Mouse (Mus musculus): Measurements from ENCODE around the gene Stx18. TPM values are rescaled to one million over a fixed set of nuclear protein-coding genes. Genes with fewer than 3 reads are reported as not detected.

Gene Stx18
- total RNA-seq, 2 experiments from 2014 or later: 38.3 to 39.7 TPM

DNA sequence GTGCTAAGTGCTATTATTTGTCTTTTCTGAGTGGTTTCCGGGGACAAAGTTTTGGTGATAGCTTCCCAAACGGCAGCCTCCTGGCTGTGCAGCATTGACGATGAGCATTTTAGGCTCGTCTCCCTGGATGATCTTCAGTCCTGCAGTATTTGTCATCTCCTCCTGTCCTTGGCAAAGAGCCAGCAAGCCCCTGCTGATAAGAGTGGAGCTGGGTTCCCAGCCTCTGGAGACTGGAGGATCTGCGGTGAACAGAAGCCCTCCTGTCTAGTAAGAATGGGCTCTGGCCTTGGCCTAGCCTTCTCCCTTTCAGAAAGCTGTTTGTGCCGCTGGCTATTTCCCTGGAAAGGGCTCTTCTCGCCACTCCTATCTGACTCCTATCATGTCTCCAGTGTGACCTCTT is 83.2 kb downstream of the Stx18 start:
- no peak for DNase-seq (ENCODE audit: extremely low spot score in 1 of 2, low spot score in 1 of 2)

DNA sequence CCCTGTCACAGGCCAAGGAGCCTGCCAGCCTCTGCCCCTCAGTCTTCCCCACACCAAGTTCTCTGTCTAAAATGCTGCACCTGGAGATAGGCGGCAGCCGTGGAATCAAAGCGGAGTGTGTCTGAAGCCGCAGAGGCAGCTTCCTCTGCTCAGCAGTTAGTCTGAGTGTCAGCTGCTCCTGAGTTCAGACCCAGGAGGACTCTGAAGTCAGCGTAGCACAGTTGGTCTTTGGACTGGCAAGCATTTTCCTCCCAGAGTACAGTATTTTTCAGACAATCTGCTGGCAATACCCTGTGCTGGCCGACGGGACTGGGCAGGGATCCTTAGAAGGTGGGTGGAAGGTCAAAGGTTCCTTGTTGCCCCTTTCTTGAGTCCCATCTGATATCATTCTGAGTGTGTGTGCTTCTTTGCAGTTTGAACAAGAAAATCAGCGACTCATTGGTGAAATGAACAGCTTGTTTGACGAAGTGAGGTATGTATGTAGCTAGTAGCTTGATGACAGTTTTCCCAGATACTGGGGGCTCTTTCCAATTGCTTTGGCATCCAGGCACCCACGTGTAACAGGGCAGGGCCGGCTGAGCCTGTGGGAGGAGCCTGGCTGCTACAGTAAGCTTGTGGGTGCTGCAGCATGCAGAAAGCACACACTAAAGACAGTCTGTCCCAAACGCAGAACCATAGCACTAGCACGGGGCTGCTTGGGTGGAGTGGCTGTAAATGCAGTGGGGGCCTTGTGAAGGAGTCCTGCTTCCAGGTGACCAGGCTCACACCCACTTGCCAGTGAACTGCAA is 88.2 kb downstream of the Stx18 start:
- no peak for DNase-seq (ENCODE audit: extremely low spot score in 1 of 2, low spot score in 1 of 2)

DNA sequence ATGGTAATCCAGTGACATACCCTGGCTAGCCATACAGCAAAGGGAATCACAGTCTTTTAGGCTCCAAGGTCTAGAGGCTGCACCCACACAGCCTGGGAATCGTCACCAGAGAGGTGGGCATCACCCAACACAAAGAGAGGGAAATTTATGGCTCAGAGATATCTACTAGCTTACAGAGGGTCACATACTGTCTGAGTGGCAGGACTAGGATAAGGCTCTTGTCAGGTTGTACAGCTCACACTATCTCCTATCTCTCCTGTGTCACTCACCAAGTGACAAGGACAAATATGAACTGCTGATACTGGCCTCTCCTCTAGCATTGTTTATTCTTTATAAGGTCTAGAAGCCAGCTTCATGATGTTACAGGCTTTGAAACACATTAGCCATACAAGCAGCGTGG is 90.8 kb downstream of the Stx18 start:
- DNase-seq (ENCODE audit: extremely low spot score in 1 of 2, low spot score in 1 of 2): no peak

DNA sequence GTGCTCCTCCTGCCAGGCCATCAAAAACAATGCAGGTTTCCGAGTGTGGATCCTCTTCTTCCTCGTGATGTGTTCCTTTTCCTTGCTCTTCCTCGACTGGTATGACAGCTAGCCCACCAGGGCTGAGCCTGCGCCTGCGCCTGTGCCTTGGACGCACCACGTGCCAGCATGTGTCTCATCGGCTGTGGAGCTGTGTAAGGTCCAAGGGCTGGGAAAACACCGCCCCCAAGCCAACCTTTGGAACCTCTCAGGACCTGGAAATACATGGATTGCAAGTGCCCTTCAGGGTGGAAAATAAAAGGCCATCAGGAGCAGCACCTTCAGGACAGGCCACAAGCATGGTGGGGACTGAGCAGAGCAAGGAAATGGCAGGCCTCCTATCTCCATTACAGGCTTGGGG is 97.7 kb downstream of the Stx18 start:
- DNase-seq (ENCODE audit: extremely low spot score in 1 of 2, low spot score in 1 of 2): no peak

DNA sequence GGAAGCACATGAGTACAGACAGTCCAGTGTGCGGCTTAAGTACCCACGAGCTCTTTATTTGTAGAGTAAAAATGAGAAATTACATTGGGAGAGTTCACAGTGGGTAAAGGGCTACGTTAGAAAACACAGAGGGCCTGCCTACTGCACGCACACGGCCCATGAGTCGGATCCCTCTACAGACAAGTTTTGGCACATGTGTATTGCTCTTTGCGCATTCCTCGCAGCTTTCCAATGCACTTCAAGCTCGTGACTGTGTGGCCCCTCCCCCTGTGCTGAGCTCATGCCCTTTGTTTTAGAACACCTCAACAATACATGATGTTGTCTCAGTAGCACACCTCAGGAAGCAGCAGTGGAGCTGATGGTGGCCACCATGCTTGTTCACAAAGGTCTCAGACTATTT is 98.6 kb downstream of the Stx18 start:
- DNase-seq (ENCODE audit: extremely low spot score in 1 of 2, low spot score in 1 of 2): no peak

DNA sequence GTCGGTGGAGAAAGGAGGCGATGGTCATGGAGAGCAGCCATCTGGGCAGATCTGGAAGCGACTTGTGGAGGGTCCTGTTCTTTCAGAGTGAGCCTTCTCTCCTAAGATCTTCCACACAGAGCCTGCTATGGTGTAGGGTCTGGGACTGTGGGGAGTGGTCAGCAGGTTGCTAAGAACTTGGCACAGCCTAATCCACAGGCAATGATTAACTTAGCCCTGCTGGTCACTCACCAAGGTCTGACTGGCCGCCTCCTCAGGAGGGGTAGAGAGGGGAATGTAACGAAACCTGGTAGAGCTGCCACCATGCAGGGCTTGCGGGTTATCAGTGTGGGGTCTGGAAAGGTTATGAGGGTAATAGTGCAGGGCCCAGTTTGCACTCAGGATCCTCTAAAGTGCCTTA is 102.4 kb downstream of the Stx18 start:
- no peak for DNase-seq (ENCODE audit: extremely low spot score in 1 of 2, low spot score in 1 of 2)

DNA sequence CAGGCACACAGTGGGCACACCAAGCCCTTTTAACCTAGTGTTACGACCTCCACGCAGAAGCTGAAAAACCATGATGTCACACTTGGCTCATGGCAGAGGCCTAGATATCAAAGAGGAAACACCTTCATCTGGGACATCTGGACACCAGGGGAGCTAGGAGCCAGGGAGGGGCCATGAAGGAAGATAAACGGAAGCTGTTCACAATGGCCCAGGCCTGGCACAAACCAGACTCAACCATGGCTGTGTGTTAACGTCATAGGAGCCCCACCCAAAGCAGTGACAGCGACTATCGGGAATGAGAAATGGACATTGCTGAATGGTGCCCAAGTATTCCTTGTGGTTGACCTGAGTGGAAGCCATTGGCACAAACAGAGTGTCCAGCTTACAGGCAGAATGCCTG is 108.0 kb downstream of the Stx18 start:
- DNase-seq (ENCODE audit: extremely low spot score in 1 of 2, low spot score in 1 of 2): no peak

DNA sequence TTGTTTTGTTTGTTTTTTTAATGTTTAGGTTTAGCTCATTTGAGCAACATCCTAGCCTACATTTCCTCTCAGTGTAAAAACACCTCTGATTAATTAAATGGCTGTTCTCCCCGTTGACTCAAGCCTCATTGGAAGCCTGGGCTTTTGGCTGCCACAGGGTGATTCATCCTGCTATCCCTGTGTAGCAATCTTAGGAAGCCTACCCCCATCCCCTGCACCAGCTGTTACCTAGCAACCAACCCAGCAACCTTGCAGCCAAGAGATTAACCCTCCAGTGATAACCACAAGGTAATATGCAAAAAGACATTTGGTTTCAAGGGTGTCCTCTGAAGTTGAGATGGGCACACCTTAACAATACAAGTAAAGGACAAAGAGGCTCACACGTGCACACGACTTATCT is 112.7 kb downstream of the Stx18 start:
- DNase-seq (ENCODE audit: extremely low spot score in 1 of 2, low spot score in 1 of 2): no peak

DNA sequence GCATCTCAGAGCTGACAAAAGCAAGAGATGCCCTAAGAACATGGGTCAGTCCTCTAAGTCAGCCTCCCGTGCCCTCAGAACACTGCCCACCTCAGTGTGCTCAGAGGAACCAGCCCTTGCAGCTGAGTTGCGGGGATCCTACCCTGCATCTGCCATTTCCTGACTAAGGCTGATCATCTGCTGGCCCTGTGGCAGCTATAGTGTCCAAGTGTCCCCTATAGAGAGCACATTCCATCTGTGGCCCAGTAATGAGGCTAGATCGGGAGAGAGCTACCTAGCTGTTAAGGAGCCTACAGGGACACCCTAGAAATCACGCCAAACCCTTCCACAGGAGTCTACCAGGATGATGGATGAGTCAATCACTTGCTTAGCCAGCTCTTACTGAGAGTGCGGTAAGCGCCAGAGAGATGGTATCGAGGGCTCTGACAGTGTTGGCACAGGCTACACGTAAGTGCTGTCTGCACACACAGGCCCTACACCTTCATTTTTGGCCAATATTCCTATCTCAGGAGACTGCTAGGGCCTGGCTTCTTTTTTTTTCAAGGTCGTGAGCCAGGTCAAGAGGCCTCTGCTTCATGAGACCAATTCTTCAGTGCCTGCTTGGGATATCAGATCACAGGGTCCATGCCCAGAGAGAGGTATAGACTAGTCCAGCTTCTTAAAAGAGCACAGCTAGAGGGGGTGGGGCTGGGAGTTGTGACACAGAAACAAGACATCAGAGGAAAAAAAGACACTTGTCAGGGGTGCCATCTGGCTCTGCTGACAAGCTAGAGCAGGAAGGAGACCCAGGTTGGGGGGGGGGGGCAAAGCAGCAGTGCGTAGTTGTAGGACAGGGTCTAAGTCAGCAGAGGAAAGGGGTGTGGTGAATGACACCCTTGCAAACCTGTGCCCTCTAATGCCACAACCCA is 113.9 kb downstream of the Stx18 start:
- DNase-seq (ENCODE audit: extremely low spot score in 1 of 2, low spot score in 1 of 2): no peak

DNA sequence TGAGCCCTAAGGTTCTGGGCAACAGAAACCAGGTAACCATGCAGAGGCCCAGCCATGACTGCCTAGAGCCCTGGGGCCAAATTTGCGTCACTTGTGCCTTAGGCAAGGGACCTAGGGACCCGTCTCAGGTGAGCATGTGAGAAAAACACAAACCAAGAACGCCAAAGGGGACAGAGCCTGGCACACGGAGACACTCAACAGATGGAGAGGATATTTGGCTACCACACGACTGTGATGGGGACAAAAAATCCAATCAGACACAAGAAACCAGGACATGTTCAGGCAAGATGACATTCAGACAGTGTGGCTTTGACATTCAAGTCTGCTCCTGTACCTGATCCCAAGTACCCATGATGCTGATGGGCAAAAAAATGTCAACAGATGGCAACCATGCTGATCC is 115.1 kb downstream of the Stx18 start:
- DNase-seq (ENCODE audit: extremely low spot score in 1 of 2, low spot score in 1 of 2): no peak

DNA sequence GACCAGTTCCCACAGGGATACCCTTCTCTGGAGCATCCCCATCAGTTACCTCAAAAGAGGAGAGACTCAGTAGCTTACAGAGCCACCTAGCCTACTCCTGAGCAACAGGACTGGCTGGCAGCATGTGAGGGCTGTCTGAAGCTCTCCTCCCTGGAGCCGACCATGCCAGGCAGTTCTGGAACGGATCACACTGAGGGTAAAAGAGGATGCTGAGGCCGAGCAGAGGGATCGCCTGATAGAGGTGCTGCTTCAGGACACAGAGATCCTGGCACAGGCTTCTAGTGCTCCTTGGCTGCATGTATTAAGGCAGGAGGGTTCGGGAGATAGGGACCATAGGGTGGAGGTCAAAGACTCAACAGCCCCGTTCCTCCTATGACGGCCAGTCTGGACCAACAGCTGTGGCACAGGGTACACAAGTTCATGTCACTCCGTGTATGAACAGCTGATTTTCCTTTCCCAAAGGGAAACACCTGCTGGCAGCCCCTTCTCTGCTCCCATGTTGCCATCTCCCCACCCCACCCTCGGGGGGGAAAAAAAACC is 119.0 kb downstream of the Stx18 start:
- no peak for DNase-seq (ENCODE audit: extremely low spot score in 1 of 2, low spot score in 1 of 2)

DNA sequence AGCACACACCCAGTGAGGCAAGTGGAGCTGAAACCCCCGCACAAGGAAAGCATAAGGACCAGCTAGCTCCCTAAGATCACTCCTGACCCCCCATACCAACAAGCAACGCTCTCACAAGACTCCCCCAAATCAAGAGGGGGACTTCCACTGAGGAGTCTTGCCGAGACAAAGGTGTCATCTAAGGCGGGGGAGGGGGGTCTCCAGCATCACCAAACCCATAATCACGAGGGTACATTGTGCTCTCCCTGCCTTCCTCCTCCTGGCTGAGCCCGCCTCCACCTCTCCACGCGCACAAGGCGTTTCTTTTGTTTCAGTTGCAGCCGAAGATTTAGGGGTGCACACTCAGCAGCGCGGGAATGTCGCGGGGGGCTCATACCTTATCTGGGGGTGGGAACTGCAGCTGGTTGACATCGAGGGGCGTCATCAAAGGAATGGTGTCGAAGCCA is 120.0 kb downstream of the Stx18 start:
- no peak for DNase-seq (ENCODE audit: extremely low spot score in 1 of 2, low spot score in 1 of 2)

DNA sequence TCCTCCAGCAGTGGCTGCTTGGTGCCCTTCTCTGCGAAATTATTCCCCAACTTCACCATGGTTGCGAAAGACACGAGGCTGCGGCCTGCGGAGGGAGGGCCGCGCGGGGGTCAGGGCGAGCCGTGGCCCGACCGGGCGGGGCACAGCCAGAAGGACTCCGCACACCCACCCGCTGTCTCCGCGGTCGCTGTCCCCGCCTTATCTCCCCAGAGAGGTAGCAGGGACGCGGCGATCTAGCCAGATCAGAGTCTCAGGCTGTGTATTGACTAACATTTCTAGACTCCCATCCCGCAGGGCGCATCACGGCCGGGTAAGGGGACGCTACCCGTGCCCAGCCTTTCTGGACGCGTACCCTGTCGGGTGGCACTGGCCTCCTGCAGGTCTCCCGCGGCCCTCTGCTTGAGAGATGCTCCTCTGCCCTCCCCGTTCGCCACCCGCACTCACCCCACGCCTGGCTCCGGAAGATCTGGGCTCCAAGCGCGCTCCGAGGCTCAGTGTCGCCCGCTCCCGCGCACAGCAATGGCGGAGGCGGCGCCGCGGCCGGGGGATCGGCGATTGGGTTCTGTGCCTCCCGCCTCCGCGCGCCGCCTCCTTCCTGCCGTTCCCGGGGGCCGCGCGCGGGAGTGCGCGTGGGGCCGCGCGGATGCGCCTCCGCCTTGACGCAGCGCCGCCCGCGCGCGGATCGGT is 120.5 kb downstream of the Stx18 start:
- DNase-seq (ENCODE audit: extremely low spot score in 1 of 2, low spot score in 1 of 2): peak; percentile 69 to 73

DNA sequence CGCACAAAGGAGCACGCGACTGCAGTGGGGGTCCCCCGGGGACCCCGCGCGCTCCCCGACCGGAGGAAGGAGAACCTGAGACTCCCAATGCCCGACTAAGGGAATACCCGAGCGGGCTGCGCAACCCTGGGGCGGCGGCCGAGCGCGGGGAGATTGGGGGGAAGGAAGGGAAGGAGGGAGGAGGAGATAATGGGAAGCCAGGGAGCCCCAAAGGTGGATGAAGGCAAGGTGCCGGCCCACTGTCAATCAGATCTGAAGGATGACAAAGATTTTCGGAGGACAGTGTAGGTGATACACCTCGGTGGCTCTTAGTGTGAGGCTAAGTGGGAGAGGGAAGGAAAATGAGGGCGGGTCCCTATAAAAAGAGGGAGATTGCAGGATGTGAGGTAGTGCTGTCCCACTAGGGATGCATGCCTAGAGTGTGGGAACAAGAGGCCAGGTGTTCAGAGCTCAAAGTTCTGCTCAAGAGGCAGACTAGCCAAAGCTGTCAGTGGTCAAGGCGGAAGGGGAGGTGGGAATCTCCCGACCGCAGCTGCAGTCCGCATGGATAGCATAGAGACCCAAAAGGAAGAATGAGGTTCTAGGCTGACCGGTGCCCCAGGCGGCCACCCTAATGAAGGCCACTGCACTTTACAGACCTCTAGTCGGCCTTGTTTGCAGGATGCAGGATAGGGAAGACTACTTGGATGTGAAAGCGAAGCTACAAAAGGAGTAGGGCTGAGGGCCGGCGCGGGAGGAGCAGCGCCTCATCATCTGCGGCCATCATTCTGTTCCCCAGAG is 121.3 kb downstream of the Stx18 start, which contains the start of gene Nsg1:
Gene Nsg1, minus strand, starts transcription at position 274 of the 780 bp plus-strand sequence.
- no peak for DNase-seq (ENCODE audit: extremely low spot score in 1 of 2, low spot score in 1 of 2)

DNA sequence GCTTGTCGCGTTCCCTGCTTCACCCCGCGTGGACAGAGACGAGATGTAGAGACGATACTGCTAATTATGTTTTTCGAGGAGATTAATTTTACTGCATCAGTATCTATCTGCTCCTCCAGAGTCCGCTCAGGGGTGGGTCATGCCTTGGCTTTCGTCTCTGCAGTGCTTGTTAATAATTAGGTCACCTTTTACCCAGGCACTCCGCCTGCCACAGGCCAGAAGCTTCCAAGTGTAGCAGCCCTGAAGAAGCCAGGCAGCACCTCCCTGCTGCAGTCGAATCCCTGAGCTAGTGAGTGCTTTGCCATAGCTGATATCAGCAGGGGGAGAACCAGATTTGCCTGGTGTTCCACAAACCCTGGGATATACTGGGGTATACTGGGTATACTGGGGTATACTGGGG is 130.0 kb downstream of the Stx18 start:
- DNase-seq (ENCODE audit: extremely low spot score in 1 of 2, low spot score in 1 of 2): no peak

DNA sequence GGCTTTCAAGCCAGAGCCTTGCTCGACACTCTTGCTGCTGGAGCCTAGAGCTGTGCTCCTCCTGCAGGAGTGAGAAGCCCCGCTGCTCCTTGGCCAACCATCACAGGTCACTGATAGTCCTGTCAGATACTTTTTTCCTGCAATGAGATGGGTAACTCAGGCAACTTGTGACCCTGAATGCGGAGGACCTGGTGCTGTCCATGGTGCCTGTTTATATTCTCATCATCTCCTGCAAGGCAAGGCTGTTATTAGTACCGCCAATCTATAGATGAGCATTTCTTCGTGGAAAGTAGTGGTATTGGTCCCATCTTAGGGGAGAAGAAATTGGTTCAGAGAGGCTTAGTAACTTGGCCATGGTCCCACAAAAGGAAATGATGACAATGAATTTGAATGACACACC is 135.2 kb downstream of the Stx18 start:
- no peak for DNase-seq (ENCODE audit: extremely low spot score in 1 of 2, low spot score in 1 of 2)

DNA sequence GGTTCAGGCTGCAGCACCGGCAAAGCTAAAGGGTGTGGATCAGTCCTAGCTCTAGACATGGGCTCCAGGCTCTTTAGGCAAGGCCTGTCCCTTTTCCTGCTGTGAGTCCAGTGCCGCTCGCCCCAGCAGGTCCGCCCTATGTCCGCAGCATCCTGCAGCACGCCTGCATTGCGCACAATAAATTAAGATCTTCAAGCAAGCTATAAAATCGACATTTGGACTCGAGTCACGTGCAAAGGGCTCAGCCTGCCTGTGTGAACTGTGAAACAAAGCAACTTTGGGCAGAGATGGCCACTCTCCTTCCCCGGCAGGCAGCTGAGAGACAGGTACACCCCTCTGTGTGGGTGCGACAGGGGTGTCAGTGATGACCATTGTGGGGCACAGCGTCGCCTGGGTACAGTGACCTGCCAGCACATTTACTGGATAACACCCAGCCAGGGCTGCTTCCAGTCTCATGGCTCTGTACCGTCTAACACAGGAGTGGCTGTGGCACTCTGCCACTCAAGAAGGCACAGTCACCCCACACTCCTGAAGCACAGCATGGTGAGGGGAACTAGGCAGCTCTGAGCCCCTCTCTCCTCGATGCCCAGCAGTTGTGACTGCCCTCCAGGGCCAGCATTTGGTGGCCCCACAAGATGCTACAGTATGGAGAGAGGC is 135.8 kb downstream of the Stx18 start:
- DNase-seq (ENCODE audit: extremely low spot score in 1 of 2, low spot score in 1 of 2): no peak

DNA sequence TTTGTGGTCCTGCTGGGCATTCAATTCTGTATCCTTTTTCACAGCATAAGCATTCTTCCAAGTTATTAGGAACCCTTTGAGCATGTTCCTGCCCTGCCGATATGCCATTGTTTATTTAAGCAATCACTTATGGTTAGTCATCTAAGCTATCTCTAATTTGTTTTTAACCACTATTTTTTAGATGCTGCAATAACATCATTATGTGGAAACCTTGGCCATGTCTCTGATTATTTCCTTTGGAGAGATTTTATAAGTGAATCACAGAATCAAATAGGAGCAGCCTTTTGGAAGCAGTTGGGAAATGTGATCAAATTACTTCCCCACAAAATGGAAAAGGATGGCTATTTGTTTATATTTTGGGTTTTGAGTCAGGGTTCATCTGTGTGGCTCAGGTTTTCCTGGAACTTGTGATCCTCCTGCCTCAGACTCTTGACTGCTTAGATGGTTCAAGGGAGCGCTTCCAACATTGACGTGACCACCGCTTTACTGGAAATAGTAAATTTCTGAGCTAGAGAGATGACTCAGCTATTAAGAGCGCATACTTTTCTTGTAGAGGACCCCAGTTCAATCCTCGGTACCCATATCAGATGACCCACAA is 146.2 kb downstream of the Stx18 start:
- DNase-seq (ENCODE audit: extremely low spot score in 1 of 2, low spot score in 1 of 2): no peak

DNA sequence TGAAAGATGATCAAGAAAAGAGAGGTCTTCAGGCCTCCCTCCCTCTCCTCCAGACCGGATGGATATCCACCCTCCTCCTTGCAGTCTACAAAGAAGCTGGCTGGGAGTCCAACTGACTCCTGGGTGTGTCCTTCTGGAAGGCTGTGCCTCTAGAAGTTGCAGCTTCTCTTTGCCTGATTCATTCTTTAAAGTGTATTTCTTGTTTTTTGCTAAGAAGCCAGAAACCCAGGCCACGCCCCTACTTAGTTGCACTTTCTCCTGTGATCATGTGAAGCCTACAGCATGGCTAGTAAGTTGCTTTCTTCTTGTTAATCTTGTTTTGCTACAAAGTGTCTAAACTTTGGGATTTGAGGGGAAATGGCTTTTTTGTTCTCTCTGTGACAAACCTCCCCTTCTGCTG is 148.5 kb downstream of the Stx18 start:
- no peak for DNase-seq (ENCODE audit: extremely low spot score in 1 of 2, low spot score in 1 of 2)

Measured in layer of hippocampus, postnatal 25 days (tissue).